Mouse (Mus musculus): Measurements from ENCODE around the gene Tmem53. TPM values are rescaled to one million over a fixed set of nuclear protein-coding genes. Genes with fewer than 3 reads are reported as not detected.
A peak's percentile ranks its signal among the peaks of the same experiment; 100 is the strongest.

Tmem53 gene
- polyA plus RNA-seq, 1 experiment from 2014 or later, result 13.8 TPM

DNA sequence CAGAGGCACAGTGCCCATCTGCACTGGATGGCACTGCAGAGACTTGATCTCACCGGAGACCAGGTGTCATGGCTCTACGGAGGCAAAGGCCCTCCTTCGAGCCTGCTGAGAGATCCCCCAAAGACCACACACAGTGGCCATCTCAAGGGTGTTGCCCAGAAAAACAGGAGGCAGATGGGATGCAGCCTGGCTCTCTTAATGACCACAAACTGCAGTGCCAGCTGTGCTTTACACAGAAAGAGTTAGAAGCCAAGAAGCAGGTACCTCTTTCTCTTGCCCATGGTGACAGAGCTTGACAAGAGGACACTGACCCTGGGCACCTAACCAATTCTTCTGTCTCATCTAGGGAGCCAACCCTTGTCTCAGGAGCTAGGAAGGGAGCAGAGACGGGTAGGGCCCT is 32.6 kb downstream of the Tmem53 start:
- 35% methylated on average over 4 of the region's 4 CpGs for WGBS
- Histone ChIP-seq H3K27ac (ENCODE audit: low read depth, low read length) (no peak overlapping the region), H3K27me3 (ENCODE audit: control insufficient read depth, insufficient read depth, low read length) (no peaks in the 10 kb centered on the region), H3K4me1 (ENCODE audit: control insufficient read depth, insufficient read depth, low read length) (peaks cover 31% of the 10 kb centered on the region), H3K9ac (ENCODE audit: low read depth, low read length) (no peak overlapping the region), H3K4me2 (replicated peaks; ENCODE audit: low read depth, low read length) (no peak overlapping the region), H3K9me3 (ENCODE audit: control insufficient read depth, low read length) (no peaks in the 10 kb centered on the region), H3K36me3 (ENCODE audit: control insufficient read depth, insufficient read depth, low read length) (peaks cover 76% of the 10 kb centered on the region), H3K4me3 (ENCODE audit: low read length) (no peak overlapping the region)
- no peak for ATAC-seq (ENCODE audit: low FRiP score, low TSS enrichment)

GRCm38 (mm10) chr4:117288277-117288926 is 36.7 kb downstream of the Tmem53 start:
- no peak for ATAC-seq (ENCODE audit: low FRiP score, low TSS enrichment)
- Histone ChIP-seq H3K4me2 (replicated peaks; ENCODE audit: low read depth, low read length) (peak overlapping the region; percentile 82), H3K9ac (ENCODE audit: low read depth, low read length) (peak overlapping the region; percentile 85), H3K4me3 (ENCODE audit: low read length) (peak overlapping the region; percentile 82), H3K9me3 (ENCODE audit: control insufficient read depth, low read length) (no peaks in the 10 kb centered on the region), H3K4me1 (ENCODE audit: control insufficient read depth, insufficient read depth, low read length) (peaks cover 26% of the 10 kb centered on the region), H3K36me3 (ENCODE audit: control insufficient read depth, insufficient read depth, low read length) (peaks cover 47% of the 10 kb centered on the region), H3K27me3 (ENCODE audit: control insufficient read depth, insufficient read depth, low read length) (no peaks in the 10 kb centered on the region), H3K27ac (ENCODE audit: low read depth, low read length) (peak overlapping the region; percentile 93; the same call in 1 of the 2 replicates)
- WGBS, result 24% methylated on average over 25 of the region's 25 CpGs

GRCm38 (mm10) chr4:117288927-117289801 is 37.4 kb downstream of the Tmem53 start:
- Histone ChIP-seq H3K4me3 (ENCODE audit: low read length) (peak overlapping the region; percentile 82), H3K4me2 (replicated peaks; ENCODE audit: low read depth, low read length) (peak overlapping the region; percentile 82), H3K27me3 (ENCODE audit: control insufficient read depth, insufficient read depth, low read length) (0 out of 2 replicates have a peak, but pooled peaks cover 1% of the 10 kb centered on the region), H3K9me3 (ENCODE audit: control insufficient read depth, low read length) (no peaks in the 10 kb centered on the region), H3K4me1 (ENCODE audit: control insufficient read depth, insufficient read depth, low read length) (peaks cover 19% of the 10 kb centered on the region), H3K9ac (ENCODE audit: low read depth, low read length) (peak overlapping the region; percentile 85), H3K27ac (ENCODE audit: low read depth, low read length) (peak overlapping the region; percentile 93), H3K36me3 (ENCODE audit: control insufficient read depth, insufficient read depth, low read length) (peaks cover 40% of the 10 kb centered on the region)
- peak; percentile 97 for ATAC-seq (ENCODE audit: low FRiP score, low TSS enrichment)
- under 1% methylated on average over 68 of the region's 80 CpGs for WGBS

DNA sequence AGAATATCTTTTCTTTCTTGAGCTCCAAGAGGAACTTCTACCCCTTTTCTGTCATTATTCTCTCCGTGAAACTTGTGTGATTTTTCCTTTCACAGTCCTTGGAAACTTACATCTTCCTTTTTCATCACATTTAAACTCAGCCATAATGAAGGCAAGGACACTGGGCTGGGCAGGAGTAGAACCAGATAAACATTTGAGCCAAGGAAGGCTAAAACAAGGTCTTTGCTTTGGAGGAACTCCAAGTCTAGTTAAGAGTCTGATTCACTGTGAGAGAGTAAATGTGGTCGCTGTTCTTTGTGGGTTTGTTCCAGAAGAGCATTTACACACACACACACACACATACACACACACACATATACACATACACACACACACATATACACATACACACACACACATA is 39.9 kb downstream of the Tmem53 start:
- no peak overlapping the region for H3K9ac ChIP-seq (ENCODE audit: low read depth, low read length)
- peaks cover 15% of the 10 kb centered on the region for H3K36me3 ChIP-seq (ENCODE audit: control insufficient read depth, insufficient read depth, low read length)
- H3K4me2 ChIP-seq (replicated peaks; ENCODE audit: low read depth, low read length), result no peak overlapping the region
- H3K4me1 ChIP-seq (ENCODE audit: control insufficient read depth, insufficient read depth, low read length), result peaks cover 10% of the 10 kb centered on the region; the same call in 1 of the 2 replicates
- H3K27me3 ChIP-seq (ENCODE audit: control insufficient read depth, insufficient read depth, low read length), result peaks cover 9% of the 10 kb centered on the region; the same call in 1 of the 2 replicates
- ATAC-seq (ENCODE audit: low FRiP score, low TSS enrichment), result no peak
- no peak overlapping the region for H3K4me3 ChIP-seq (ENCODE audit: low read length)
- no peak overlapping the region for H3K27ac ChIP-seq (ENCODE audit: low read depth, low read length)
- 89% methylated on average over 2 of the region's 2 CpGs for WGBS
- no peaks in the 10 kb centered on the region for H3K9me3 ChIP-seq (ENCODE audit: control insufficient read depth, low read length)

- Histone ChIP-seq H3K9ac (ENCODE audit: low read depth, low read length) (no peak overlapping the region), H3K4me2 (replicated peaks; ENCODE audit: low read depth, low read length) (no peak overlapping the region), H3K9me3 (ENCODE audit: control insufficient read depth, low read length) (no peaks in the 10 kb centered on the region), H3K4me1 (ENCODE audit: control insufficient read depth, insufficient read depth, low read length) (peaks cover 5% of the 10 kb centered on the region; the same call in 1 of the 2 replicates), H3K27ac (ENCODE audit: low read depth, low read length) (no peak overlapping the region), H3K4me3 (ENCODE audit: low read length) (no peak overlapping the region), H3K27me3 (ENCODE audit: control insufficient read depth, insufficient read depth, low read length) (peaks cover 42% of the 10 kb centered on the region; the same call in 1 of the 2 replicates), H3K36me3 (ENCODE audit: control insufficient read depth, insufficient read depth, low read length) (no peaks in the 10 kb centered on the region)
- 72% methylated on average over 19 of the region's 19 CpGs for WGBS
- ATAC-seq (ENCODE audit: low FRiP score, low TSS enrichment), result no peak
Observed at GRCm38 (mm10) chr4:117296849-117297593, 45.3 kb downstream of the Tmem53 start.

- Histone ChIP-seq H3K4me2 (replicated peaks; ENCODE audit: low read depth, low read length) (no peak overlapping the region), H3K4me3 (ENCODE audit: low read length) (no peak overlapping the region), H3K4me1 (ENCODE audit: control insufficient read depth, insufficient read depth, low read length) (peaks cover 9% of the 10 kb centered on the region; the same call in 1 of the 2 replicates), H3K27ac (ENCODE audit: low read depth, low read length) (no peak overlapping the region), H3K9me3 (ENCODE audit: control insufficient read depth, low read length) (no peaks in the 10 kb centered on the region), H3K27me3 (ENCODE audit: control insufficient read depth, insufficient read depth, low read length) (peaks cover 48% of the 10 kb centered on the region; the same call in 1 of the 2 replicates), H3K9ac (ENCODE audit: low read depth, low read length) (no peak overlapping the region), H3K36me3 (ENCODE audit: control insufficient read depth, insufficient read depth, low read length) (no peaks in the 10 kb centered on the region)
- WGBS, result 44% methylated on average over 9 of the region's 9 CpGs
- ATAC-seq (ENCODE audit: low FRiP score, low TSS enrichment), result no peak
Observed at GRCm38 (mm10) chr4:117297819-117298218, 46.1 kb downstream of the Tmem53 start.

DNA sequence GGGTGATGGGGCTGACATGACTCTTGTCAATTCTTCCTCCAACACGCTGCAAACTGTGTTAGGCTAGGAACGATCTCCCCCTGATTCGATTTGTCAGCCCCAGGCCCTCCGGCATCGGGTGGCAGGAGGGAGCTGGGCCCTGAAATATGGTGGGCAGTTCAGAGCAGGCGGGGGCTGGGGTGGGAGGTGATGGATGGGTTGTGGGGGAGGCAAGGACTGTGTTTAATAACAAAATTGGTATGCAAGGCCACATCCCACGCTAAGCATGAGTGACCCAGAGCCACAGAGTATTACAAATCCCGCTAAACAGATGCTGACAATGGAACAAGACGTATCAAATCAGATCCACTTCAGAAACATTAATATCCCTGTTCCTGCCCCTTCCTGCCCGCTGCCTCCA is 48.2 kb downstream of the Tmem53 start:
- Histone ChIP-seq H3K9ac (ENCODE audit: low read depth, low read length) (no peak overlapping the region), H3K9me3 (ENCODE audit: control insufficient read depth, low read length) (no peaks in the 10 kb centered on the region), H3K4me1 (ENCODE audit: control insufficient read depth, insufficient read depth, low read length) (peaks cover 27% of the 10 kb centered on the region), H3K27me3 (ENCODE audit: control insufficient read depth, insufficient read depth, low read length) (peaks cover 67% of the 10 kb centered on the region), H3K36me3 (ENCODE audit: control insufficient read depth, insufficient read depth, low read length) (no peaks in the 10 kb centered on the region), H3K4me3 (ENCODE audit: low read length) (no peak overlapping the region), H3K4me2 (replicated peaks; ENCODE audit: low read depth, low read length) (no peak overlapping the region), H3K27ac (ENCODE audit: low read depth, low read length) (no peak overlapping the region)
- WGBS, result 31% methylated on average over 10 of the region's 10 CpGs
- ATAC-seq (ENCODE audit: low FRiP score, low TSS enrichment), result no peak

- 9% methylated on average over 14 of the region's 14 CpGs for WGBS
- no peaks in the 10 kb centered on the region for H3K36me3 ChIP-seq (ENCODE audit: control insufficient read depth, insufficient read depth, low read length)
- H3K4me2 ChIP-seq (replicated peaks; ENCODE audit: low read depth, low read length), result no peak overlapping the region
- no peak overlapping the region for H3K4me3 ChIP-seq (ENCODE audit: low read length)
- ATAC-seq (ENCODE audit: low FRiP score, low TSS enrichment), result peak; percentile 72; the same call in 1 of the 2 replicates
- H3K27me3 ChIP-seq (ENCODE audit: control insufficient read depth, insufficient read depth, low read length), result peaks cover 77% of the 10 kb centered on the region
- no peak overlapping the region for H3K9ac ChIP-seq (ENCODE audit: low read depth, low read length)
- H3K4me1 ChIP-seq (ENCODE audit: control insufficient read depth, insufficient read depth, low read length), result peaks cover 27% of the 10 kb centered on the region
- no peaks in the 10 kb centered on the region for H3K9me3 ChIP-seq (ENCODE audit: control insufficient read depth, low read length)
- H3K27ac ChIP-seq (ENCODE audit: low read depth, low read length), result no peak overlapping the region
Observed at GRCm38 (mm10) chr4:117302027-117302806, 50.5 kb downstream of the Tmem53 start.
